ENCODE assay signal across 20 mouse cellular contexts in the genomic region with DNA sequence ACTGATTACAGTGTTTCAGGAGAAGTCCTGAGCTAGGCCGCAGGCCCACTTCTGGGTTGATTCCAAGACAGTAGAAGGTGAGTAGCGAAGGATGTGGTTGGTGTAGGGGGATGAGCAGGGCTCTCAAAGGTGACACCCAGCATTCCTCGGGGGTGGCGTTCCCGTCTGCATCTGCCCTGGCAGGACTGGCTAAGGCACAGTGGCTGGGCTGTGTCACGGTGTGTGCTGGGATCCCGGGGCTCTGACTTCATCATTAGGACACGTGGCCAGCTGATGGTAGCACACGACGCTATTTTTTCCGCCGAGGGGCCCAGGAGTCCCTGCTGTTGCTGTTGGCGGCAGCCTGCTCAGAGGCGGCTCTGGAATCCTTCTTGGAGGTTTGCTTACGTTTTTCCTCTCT. TPM values are rescaled to one million over a fixed set of nuclear protein-coding genes. Genes with fewer than 3 reads are reported as not detected.
"Had no signal": no experiment of that assay in that cellular context is flagged by ENCODE, and none has a peak within 500 bp of the region (broad histone marks: within the 10 kb centered on the region; RNA-seq: fewer than 3 reads in every experiment).

No protein-coding gene starts in this region.

- DNase-seq: kidney, postnatal 10 days; kidney, postnatal 4 days; left cerebral cortex, postnatal 4 days; lung, embryonic 14.5 days; lung, postnatal 14 days; midbrain, embryonic 14.5 days; retina, postnatal 1 day; right cerebral cortex, postnatal 4 days; spleen, adult 18-20 months; thymus, adult 18-20 months; thymus, postnatal 14 days had no signal

- H3K27me3 ChIP-seq: limb, embryonic 13.5 days; liver, embryonic 15.5 days; neural tube, embryonic 13.5 days had no signal

- H3K27ac ChIP-seq: layer of hippocampus, adult 2 months; limb, embryonic 13.5 days; liver, embryonic 15.5 days; neural tube, embryonic 13.5 days had no signal

- H3K9me3 ChIP-seq: limb, embryonic 13.5 days; liver, embryonic 15.5 days; neural tube, embryonic 13.5 days had no signal

- H3K4me3 ChIP-seq: layer of hippocampus, adult 2 months; limb, embryonic 13.5 days; liver, embryonic 15.5 days; neural tube, embryonic 13.5 days had no signal

- H3K9ac ChIP-seq: limb, embryonic 13.5 days; liver, embryonic 15.5 days; lung, embryonic 14.5 days; neural tube, embryonic 13.5 days had no signal

- H3K4me2 ChIP-seq: limb, embryonic 13.5 days; liver, embryonic 15.5 days; lung, embryonic 14.5 days; neural tube, embryonic 13.5 days had no signal

RNA-seq across cellular contexts. Expression of a gene that starts 17.1 kb away (rescaled TPM):
- total RNA-seq: layer of hippocampus, adult 2 months; layer of hippocampus, postnatal 10 days; left cerebral cortex, postnatal 10 days; left cerebral cortex, postnatal 4 days; megakaryocyte-erythroid progenitor cell, adult 5-6 weeks; monocyte, adult 5-6 weeks had no signal
- polyA plus RNA-seq: limb, embryonic 13.5 days; lung, embryonic 14.5 days; midbrain, embryonic 14.5 days; neural tube, embryonic 13.5 days; stomach, embryonic 14.5 days had no signal

RNA-seq across cellular contexts. Expression of a gene that starts 25.5 kb away (rescaled TPM):
- total RNA-seq: megakaryocyte-erythroid progenitor cell, adult 5-6 weeks had no signal
